Mouse (Mus musculus) liver, postnatal 0 days (tissue): ENCODE measurements around the gene Psmd9. TPM values are rescaled to one million over a fixed set of nuclear protein-coding genes. Genes with fewer than 3 reads are reported as not detected.

Experiments
- ATAC-seq: fragments of 200-750 bp; cut with Nextera tagmentation; 2 replicates; pipeline ENCODE4 v1.8.0; 2017; ENCODE audit warnings: mild to moderate bottlenecking, moderate library complexity
- DNase-seq: peaks from one replicate; pipeline ENCODE4 v3.0.0-alpha.2; 2016
- H3K27ac ChIP-seq: fragments of 300-500 bp; sonication (generic); 2 replicates; pipeline ENCODE4 v1.5.1; 2014; ENCODE audit warnings: antibody characterized with exemption, moderate library complexity, mild to moderate bottlenecking, low read depth
- H3K27me3 ChIP-seq: fragments of 300-500 bp; sonication (generic); 2 replicates; pipeline ENCODE4 v1.6.1; 2014; ENCODE audit warnings: low read length, control low read depth, mixed read lengths; ENCODE audit not compliant: insufficient read depth
- H3K36me3 ChIP-seq: fragments of 300-500 bp; sonication (generic); replicated peaks from 2 replicates; pipeline ENCODE4 v1.6.1; 2014; ENCODE audit warnings: mild to moderate bottlenecking, control low read depth, low read length, moderate library complexity, mixed read lengths; ENCODE audit not compliant: insufficient read depth
- H3K4me1 ChIP-seq: fragments of 300-500 bp; sonication (generic); 2 replicates; pipeline ENCODE4 v1.6.1; 2014; ENCODE audit warnings: antibody characterized with exemption, mild to moderate bottlenecking, control low read depth; ENCODE audit not compliant: insufficient read depth
- H3K4me2 ChIP-seq: fragments of 300-500 bp; sonication (generic); 2 replicates; pipeline ENCODE4 v1.6.1; 2014; ENCODE audit warnings: low read depth, mild to moderate bottlenecking, low read length, moderate library complexity, mixed read lengths
- H3K4me3 ChIP-seq: fragments of 300-500 bp; sonication (generic); 2 replicates; pipeline ENCODE4 v1.5.1; 2014; ENCODE audit warnings: low read depth, low read length
- H3K9ac ChIP-seq: fragments of 300-500 bp; sonication (generic); replicated peaks from 2 replicates; pipeline ENCODE4 v1.6.1; 2014; ENCODE audit warnings: mild to moderate bottlenecking, moderate library complexity
- H3K9me3 ChIP-seq: fragments of 300-500 bp; sonication (generic); 2 replicates; pipeline ENCODE4 v1.6.1; 2016; ENCODE audit warnings: mild to moderate bottlenecking, control low read depth, low read length, mixed read lengths
- CTCF ChIP-seq: sonication (generic); IDR thresholded peaks from 2 replicates; pipeline ENCODE4 v1.5.1; 2016; ENCODE audit warnings: antibody characterized with exemption, low read depth
- EP300 ChIP-seq: IDR thresholded peaks from 2 replicates; pipeline ENCODE4 v1.6.1; 2016; ENCODE audit warnings: antibody characterized with exemption, low read depth, mild to moderate bottlenecking
- WGBS: fragments of 180-500 bp; shearing (Covaris S2); extraction: QIAGEN DNeasy Blood & Tissue Kit; methylation state at CpG from one replicate; pipeline ENCODE4 v1.1.7; 2014; ENCODE audit not compliant: insufficient replicate concordance; 5-methylcytosine and 5-hydroxymethylcytosine counted together
- polyA plus RNA-seq: library from polyadenylated mRNA; unstranded; fragments of >200 nt; fragmentation: Nextera tagmentation; extraction: Ambion mirVana; gene quantifications from 2 replicates; pipeline ENCODE4 v1.2.1, GENCODE M21; 2015

The Psmd9 gene
- polyA plus RNA-seq, result 116 and 120 TPM in 2 replicates

DNA sequence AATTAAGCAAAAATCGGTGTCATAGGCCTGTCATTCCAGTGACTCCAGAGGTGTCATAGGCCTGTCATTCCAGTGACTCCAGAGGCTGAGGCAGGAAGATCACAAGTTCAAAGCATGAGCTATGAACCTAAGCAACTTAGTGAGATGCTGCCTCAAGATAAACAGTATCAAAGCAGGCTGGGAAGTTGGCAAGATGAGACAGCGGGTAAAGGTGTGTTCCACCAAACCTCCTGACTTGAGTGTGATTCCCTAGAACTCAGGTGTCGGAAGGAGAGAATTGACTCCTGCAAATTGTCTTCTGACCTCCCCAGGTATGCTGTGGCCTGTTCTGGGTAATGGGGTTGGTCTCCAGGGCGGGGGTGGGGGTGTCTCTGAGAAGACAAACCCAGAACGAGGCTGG, at the start of gene Psmd9:
Gene Psmd9, plus strand, starts transcription at position 130 of the 400 bp plus-strand sequence.
- Histone ChIP-seq H3K27me3 (no peaks in the 10 kb centered on the region), H3K9me3 (no peaks in the 10 kb centered on the region), H3K27ac (peak within 1 kb of the TSS; percentile 55; the same call in 1 of the 2 replicates), H3K4me1 (peaks cover 3% of the 10 kb centered on the region), H3K4me3 (no peak within 1 kb of the TSS), H3K36me3 (peaks cover 22% of the 10 kb centered on the region), H3K9ac (no peak within 1 kb of the TSS), H3K4me2 (no peak within 1 kb of the TSS)
- TF ChIP-seq EP300, result no peak
- TF ChIP-seq CTCF, result no peak
- no peak for DNase-seq
- no peak for ATAC-seq
- whole genome bisulfite sequencing, result 80% methylated on average over 5 of the region's 5 CpGs

DNA sequence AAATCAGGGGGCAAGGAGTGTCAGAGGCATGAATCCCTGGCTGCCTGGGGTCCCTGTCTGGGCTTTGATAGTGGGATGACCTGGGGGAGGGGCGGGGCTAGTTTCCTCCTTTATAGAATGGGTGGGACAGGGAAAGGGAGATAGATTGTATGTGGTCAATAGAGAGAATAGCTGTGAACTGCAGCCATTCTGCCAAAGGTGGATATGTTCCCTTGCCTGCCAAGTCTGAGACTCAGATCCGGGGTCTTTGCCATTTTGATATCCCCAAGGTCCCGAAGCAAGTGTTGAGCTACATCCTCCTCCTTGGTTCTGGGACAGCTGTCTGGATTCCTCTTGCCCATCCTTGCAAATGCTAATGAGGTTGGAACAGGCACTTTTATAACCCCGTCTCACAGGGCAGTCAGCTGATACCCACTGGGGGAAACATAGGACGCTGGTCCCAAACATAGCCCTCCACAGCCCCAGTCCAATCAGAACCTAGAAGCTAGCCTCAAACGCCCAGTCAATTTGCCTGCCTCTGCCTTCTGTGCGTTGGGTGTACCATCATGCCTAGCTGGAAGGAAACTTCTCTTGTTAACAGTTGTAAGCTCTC, 48.5 kb upstream of the Psmd9 start:
- Histone ChIP-seq H3K36me3 (0 out of 2 replicates have a peak, but pooled peaks cover 5% of the 10 kb centered on the region), H3K9me3 (no peaks in the 10 kb centered on the region), H3K9ac (no peak overlapping the region), H3K27me3 (no peaks in the 10 kb centered on the region), H3K4me1 (peaks cover 10% of the 10 kb centered on the region), H3K27ac (no peak overlapping the region), H3K4me2 (no peak overlapping the region), H3K4me3 (no peak overlapping the region)
- WGBS, result 85% methylated on average over 7 of the region's 7 CpGs
- ATAC-seq (no peak), DNase-seq (no peak)
- no peak for TF ChIP-seq CTCF
- no peak for TF ChIP-seq EP300

DNA sequence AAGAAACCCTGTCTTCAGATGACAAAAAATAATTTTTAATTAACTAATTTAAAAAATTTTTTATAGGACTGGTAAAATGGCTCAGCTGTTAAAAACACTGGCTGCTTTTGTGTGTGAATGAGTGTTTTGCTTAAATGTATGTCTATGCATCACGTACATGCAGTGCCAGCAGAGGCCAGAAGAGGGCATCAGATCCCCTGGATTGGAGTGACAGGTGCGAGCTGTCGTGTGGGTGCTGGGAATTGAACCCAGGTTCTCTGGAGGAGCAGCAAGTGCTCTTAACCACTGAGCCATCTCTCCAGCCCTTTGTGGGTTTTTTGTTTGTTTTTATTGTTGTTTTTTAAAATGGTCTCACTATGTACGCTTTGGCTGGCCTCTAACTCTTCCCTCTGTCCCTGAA, 47.0 kb upstream of the Psmd9 start:
- no peak overlapping the region for H3K4me2 ChIP-seq
- H3K27ac ChIP-seq, result no peak overlapping the region
- peaks cover 16% of the 10 kb centered on the region for H3K4me1 ChIP-seq
- H3K4me3 ChIP-seq, result no peak overlapping the region
- 95% methylated on average over 4 of the region's 4 CpGs for WGBS
- ATAC-seq (no peak), DNase-seq (peak; percentile 48)
- no peak overlapping the region for H3K9ac ChIP-seq
- no peaks in the 10 kb centered on the region for H3K9me3 ChIP-seq
- TF ChIP-seq EP300, result no peak
- peak; percentile 68 for TF ChIP-seq CTCF
- no peaks in the 10 kb centered on the region for H3K27me3 ChIP-seq
- no peaks in the 10 kb centered on the region for H3K36me3 ChIP-seq

DNA sequence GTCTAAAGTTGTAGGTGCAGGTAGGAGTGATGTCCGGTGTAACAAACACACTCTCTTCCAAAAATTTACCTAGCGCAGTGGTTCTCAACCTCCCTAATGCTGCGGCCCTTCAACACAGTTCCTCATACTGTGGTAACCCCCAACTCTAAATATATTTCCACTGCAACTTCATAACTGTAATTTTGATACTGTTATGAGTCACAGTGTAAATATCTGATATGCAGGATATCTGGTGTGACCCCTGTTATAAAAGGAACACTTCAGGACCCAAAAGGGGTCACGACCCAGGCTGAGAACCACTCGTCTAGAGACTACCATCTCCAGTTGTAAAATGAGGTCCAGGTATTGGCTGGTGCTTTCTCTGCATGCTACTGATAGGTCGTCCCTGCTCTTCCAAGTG, 44.1 kb upstream of the Psmd9 start:
- Histone ChIP-seq H3K9me3 (no peaks in the 10 kb centered on the region), H3K4me1 (peaks cover 22% of the 10 kb centered on the region), H3K36me3 (no peaks in the 10 kb centered on the region), H3K27ac (no peak overlapping the region), H3K27me3 (no peaks in the 10 kb centered on the region), H3K9ac (no peak overlapping the region; the same call in 1 of the 2 replicates), H3K4me2 (peak overlapping the region; percentile 60), H3K4me3 (no peak overlapping the region)
- TF ChIP-seq EP300 (no peak), CTCF (no peak)
- DNase-seq (no peak), ATAC-seq (no peak)
- WGBS, result 70% methylated on average over 6 of the region's 6 CpGs

DNA sequence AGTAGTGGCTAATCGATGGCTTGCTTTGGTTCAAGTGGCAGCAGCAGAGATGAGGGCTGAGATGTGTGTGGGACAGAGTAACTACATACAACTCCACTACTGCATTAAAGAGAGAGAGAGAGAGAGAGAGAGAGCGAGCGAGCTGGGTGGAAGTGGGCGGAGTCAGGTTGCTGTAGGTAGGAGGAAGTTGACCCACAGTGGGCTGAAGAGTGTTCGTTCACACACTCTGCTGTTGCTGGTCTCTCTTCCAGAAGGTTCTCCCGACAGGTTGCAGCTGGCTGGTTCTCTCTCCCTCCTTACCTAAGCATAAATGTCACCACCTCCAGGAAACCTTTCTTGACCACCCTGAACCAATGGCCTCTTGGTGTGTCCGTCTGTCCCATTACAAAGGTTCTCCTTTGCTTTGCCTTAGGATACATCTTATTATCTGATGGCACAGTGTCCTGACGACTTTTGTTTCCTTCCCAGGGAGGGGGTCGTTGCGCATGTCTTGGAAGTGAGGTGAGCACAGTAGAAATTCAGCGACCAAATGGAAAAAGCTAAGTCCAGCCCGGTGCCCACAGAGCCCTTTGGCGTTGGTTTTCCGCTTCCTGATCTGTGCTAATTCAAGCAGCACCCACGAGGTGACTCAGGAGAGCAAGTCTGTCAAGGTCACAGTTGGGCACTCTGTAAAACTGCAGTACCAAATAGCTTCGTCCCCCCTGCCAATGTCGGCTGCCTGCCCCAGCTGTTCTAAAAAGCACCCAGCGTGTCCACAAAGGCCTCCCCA, 43.4 kb upstream of the Psmd9 start:
- peak; percentile 65 for DNase-seq
- TF ChIP-seq EP300 (no peak), CTCF (no peak)
- peak overlapping the region; percentile 74 for H3K27ac ChIP-seq
- H3K36me3 ChIP-seq, result no peaks in the 10 kb centered on the region
- peak; percentile 42; the same call in 1 of the 2 replicates for ATAC-seq
- no peaks in the 10 kb centered on the region for H3K27me3 ChIP-seq
- H3K9ac ChIP-seq, result no peak overlapping the region; the same call in 1 of the 2 replicates
- H3K4me1 ChIP-seq, result peaks cover 22% of the 10 kb centered on the region
- no peaks in the 10 kb centered on the region for H3K9me3 ChIP-seq
- peak overlapping the region; percentile 13; the same call in 1 of the 2 replicates for H3K4me3 ChIP-seq
- 37% methylated on average over 18 of the region's 18 CpGs for WGBS
- H3K4me2 ChIP-seq, result peak overlapping the region; percentile 60

DNA sequence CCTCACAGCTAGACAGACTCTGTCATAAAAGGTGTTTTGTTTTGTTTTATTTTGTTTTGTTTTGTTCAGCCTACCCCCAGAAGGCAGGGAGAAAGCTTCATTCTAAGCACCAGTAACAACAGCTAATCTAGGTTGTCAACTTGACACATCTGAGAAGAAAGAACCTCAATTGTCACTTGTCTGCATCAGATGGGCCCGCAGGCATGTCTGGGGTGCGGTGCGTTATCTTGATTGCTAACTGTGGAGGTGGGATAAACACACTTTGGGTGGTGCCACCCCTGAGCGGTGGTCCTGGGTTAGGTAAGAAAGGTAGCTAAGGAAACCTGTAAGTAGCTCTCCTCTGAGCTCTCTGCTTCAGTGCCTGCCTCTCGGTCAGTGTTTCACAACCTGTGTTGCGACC, 42.2 kb upstream of the Psmd9 start:
- H3K36me3 ChIP-seq, result no peaks in the 10 kb centered on the region
- no peak overlapping the region for H3K27ac ChIP-seq
- no peak for DNase-seq
- no peak overlapping the region for H3K4me3 ChIP-seq
- H3K9ac ChIP-seq, result no peak overlapping the region
- H3K9me3 ChIP-seq, result no peaks in the 10 kb centered on the region
- TF ChIP-seq CTCF (no peak), EP300 (no peak)
- ATAC-seq, result no peak
- H3K4me2 ChIP-seq, result no peak overlapping the region
- WGBS, result 58% methylated on average over 6 of the region's 6 CpGs
- peaks cover 27% of the 10 kb centered on the region for H3K4me1 ChIP-seq
- H3K27me3 ChIP-seq, result no peaks in the 10 kb centered on the region
